8 mouse cellular contexts compared by ENCODE assay signal in the genomic region with DNA sequence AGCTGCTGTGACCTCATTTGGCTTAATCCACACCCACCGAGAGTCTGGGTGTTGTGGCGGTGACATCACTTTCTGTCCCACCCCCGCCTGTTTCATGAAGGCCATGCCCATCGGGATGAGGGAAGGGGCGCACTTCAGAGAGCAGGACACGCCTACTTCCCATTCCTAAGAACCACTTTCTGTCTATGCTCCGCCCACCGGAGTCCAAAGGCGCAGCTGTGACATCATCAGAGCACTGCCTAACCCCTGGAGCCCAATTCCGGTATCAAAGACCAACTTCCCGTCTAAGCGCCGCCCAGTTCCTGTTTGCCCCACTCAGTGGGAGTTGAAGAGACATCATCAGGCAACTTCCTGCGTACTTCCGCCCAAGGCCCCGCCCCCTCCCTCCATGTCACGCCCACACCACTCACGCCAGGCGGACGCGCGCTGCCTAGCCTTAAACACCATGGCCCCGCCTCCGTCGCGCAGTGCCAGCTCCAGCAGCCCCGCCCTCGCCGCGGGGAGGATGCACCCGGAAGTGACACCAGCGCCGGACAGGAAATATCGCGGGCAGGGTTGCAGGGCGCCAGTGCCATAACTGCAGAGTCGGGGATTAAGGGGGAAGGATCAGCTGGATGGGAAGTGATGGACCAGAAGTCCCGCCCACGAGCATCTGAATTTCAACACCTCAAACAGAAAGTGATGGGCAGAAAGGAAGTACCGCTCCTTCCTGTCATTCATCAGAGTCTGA. TPM values are rescaled to one million over a fixed set of nuclear protein-coding genes. Genes with fewer than 3 reads are reported as not detected.
DNase-seq lines count a peak whose midpoint lies in the region; ATAC-seq and TF ChIP-seq lines count a peak whose summit lies in the region.

No protein-coding gene starts in this region.

- no peak for TF ChIP-seq CTCF in heart, postnatal 0 days (IDR thresholded peaks at IDR 0.05; ENCODE audit: low read depth)

- peak overlapping the region; percentile 73 to 81 for H3K4me3 ChIP-seq in ES-E14 (ENCODE audit: insufficient read depth in 1 of 2, low read depth in 1 of 2, low read length in 2 of 2, poor library complexity in 1 of 2, severe bottlenecking in 1 of 2)
- peak overlapping the region; percentile 79 for H3K4me3 ChIP-seq in embryonic facial prominence, embryonic 15.5 days (replicated peaks)
- H3K4me3 ChIP-seq in heart, postnatal 0 days (ENCODE audit: low read depth, low read length), result peak overlapping the region; percentile 71

- peak; percentile 94 for DNase-seq in ES-E14 (ENCODE audit: low read depth, low spot score)
- peak; percentile 73 to 85 for DNase-seq in adrenal gland, postnatal 4 days (ENCODE audit: low spot score in 2 of 2)
- DNase-seq in heart, postnatal 0 days (ENCODE audit: low spot score), result peak; percentile 82
- DNase-seq in layer of hippocampus, postnatal 25 days (ENCODE audit: extremely low spot score in 1 of 2, low spot score in 1 of 2), result peak; percentile 76 to 89
- DNase-seq in mesoderm, embryonic 11.5 days (ENCODE audit: low read depth, low spot score), result peak; percentile 86
- DNase-seq in right cerebral cortex, postnatal 36 days (ENCODE audit: low spot score in 2 of 2), result peak; percentile 96
- DNase-seq in adipocyte (ENCODE audit: low spot score), result no peak

- peak; percentile 76 for ATAC-seq in embryonic facial prominence, embryonic 15.5 days (ENCODE audit: insufficient number of reproducible peaks, low FRiP score, low TSS enrichment, low read depth)
- peak; percentile 62 for ATAC-seq in heart, postnatal 0 days (ENCODE audit: insufficient read depth, low read depth)

- peak; percentile 32; the same call in 1 of the 2 replicates for TF ChIP-seq EP300 in heart, postnatal 0 days (IDR thresholded peaks at IDR 0.05; ENCODE audit: low read depth)

- peaks cover 22% of the 10 kb centered on the region; the same call in 1 of the 2 replicates for H3K36me3 ChIP-seq in ES-E14 (ENCODE audit: control insufficient read depth, insufficient read depth, low read length, poor library complexity, severe bottlenecking)
- peaks cover 23% of the 10 kb centered on the region for H3K36me3 ChIP-seq in embryonic facial prominence, embryonic 15.5 days
- H3K36me3 ChIP-seq in heart, postnatal 0 days (replicated peaks; ENCODE audit: control insufficient read depth, insufficient read depth, low read length), result 0 out of 2 replicates have a peak, but pooled peaks cover 3% of the 10 kb centered on the region

- H3K9ac ChIP-seq in ES-E14 (ENCODE audit: insufficient read depth, low read depth, low read length, poor library complexity, severe bottlenecking), result peak overlapping the region; percentile 84
- H3K9ac ChIP-seq in embryonic facial prominence, embryonic 15.5 days, result no peak overlapping the region
- H3K9ac ChIP-seq in heart, postnatal 0 days (replicated peaks; ENCODE audit: low read depth, low read length), result no peak overlapping the region

- H3K9me3 ChIP-seq in ES-E14 (ENCODE audit: control insufficient read depth, insufficient read depth, low read depth, low read length), result no peaks in the 10 kb centered on the region
- H3K9me3 ChIP-seq in embryonic facial prominence, embryonic 15.5 days (replicated peaks), result peaks cover 41% of the 10 kb centered on the region
- H3K9me3 ChIP-seq in heart, postnatal 0 days (replicated peaks; ENCODE audit: control insufficient read depth, low read length), result peaks cover 39% of the 10 kb centered on the region

- H3K27me3 ChIP-seq in embryonic facial prominence, embryonic 15.5 days, result no peaks in the 10 kb centered on the region
- no peaks in the 10 kb centered on the region for H3K27me3 ChIP-seq in heart, postnatal 0 days (ENCODE audit: control insufficient read depth, insufficient read depth, low read length)

- H3K27ac ChIP-seq in ES-E14 (ENCODE audit: insufficient read depth, low read depth, low read length, poor library complexity, severe bottlenecking), result peak overlapping the region; percentile 100
- peak overlapping the region; percentile 97 for H3K27ac ChIP-seq in embryonic facial prominence, embryonic 15.5 days (replicated peaks)
- H3K27ac ChIP-seq in heart, postnatal 0 days (ENCODE audit: low read depth), result peak overlapping the region; percentile 88

- peak overlapping the region; percentile 56 for H3K4me2 ChIP-seq in embryonic facial prominence, embryonic 15.5 days (replicated peaks)
- H3K4me2 ChIP-seq in heart, postnatal 0 days (ENCODE audit: low read depth, low read length), result peak overlapping the region; percentile 70

- WGBS in embryonic facial prominence, embryonic 15.5 days, result 5% methylated on average over 40 of the region's 40 CpGs
- WGBS in heart, postnatal 0 days, result 6% methylated on average over 40 of the region's 40 CpGs

- H3K4me1 ChIP-seq in ES-E14 (ENCODE audit: control insufficient read depth in 2 of 2, insufficient read depth in 2 of 2, low read length in 2 of 2, poor library complexity in 1 of 2), result 0 out of 4 replicates have a peak, but pooled peaks cover 0 to 3% of the 10 kb centered on the region in 2 experiments
- H3K4me1 ChIP-seq in embryonic facial prominence, embryonic 15.5 days, result no peaks in the 10 kb centered on the region
- H3K4me1 ChIP-seq in heart, postnatal 0 days (ENCODE audit: control insufficient read depth, insufficient read depth), result no peaks in the 10 kb centered on the region

- in situ Hi-C loops in ES-E14 (cut with MboI; ENCODE audit: low sequenced_read_pairs in 2 of 2, unreplicated experiment in 2 of 2), result no loop called here

TF ChIP-seq in ES-E14, 5 proteins besides CTCF, POLR2A, EP300 and RAD21:
- TF ChIP-seq HCFC1 (IDR thresholded peaks at IDR 0.05; ENCODE audit: borderline replicate concordance, insufficient read depth, low read length) (no peak), ZC3H11A (IDR thresholded peaks at IDR 0.05; ENCODE audit: borderline replicate concordance, low read depth, low read length) (no peak), ZNF384 (IDR thresholded peaks at IDR 0.05; ENCODE audit: low read depth, low read length) (no peak), MAFK (IDR thresholded peaks at IDR 0.05; ENCODE audit: insufficient read depth, low read depth, low read length) (peak; percentile 41; the same call in 1 of the 2 replicates), CHD2 (IDR thresholded peaks at IDR 0.05; ENCODE audit: low read depth, low read length) (peak; percentile 26; the same call in 1 of the 2 replicates)
TF ChIP-seq in ES-E14: peak in this region for 2.

RNA-seq across cellular contexts. Expression of gene Crlf2, which starts 2.0 kb away (rescaled TPM):
- total RNA-seq in ES-E14 (2012; rRNA removed), result 18.4 and 19.9 TPM in 2 replicates
- 10 to 100 TPM; 31.6 to 36.4 TPM for total RNA-seq in adrenal gland, postnatal 4 days (2021)
- polyA plus RNA-seq in embryonic facial prominence, embryonic 15.5 days (2015; fragmentation: Nextera tagmentation; extraction: Ambion mirVana), result 12.6 and 13.6 TPM in 2 replicates
- total RNA-seq in heart, postnatal 0 days (2014; rRNA removed; ENCODE audit: low replicate concordance), result 10.4 and 13.2 TPM in 2 replicates
- 10.6 and 11.5 TPM in 2 replicates for polyA plus RNA-seq in heart, postnatal 0 days (2015; fragmentation: Nextera tagmentation; extraction: Ambion mirVana)
- total RNA-seq in layer of hippocampus, postnatal 25 days (2021), result 10 to 100 TPM; 29.1 to 31.3 TPM
